Mouse (Mus musculus): ENCODE measurements around the gene Gm15155. TPM values are rescaled to one million over a fixed set of nuclear protein-coding genes. Genes with fewer than 3 reads are reported as not detected.
"Not testable (repeated sequence)": the region's sequence is repeated elsewhere in the genome, so short reads cannot be mapped to it uniquely, and the experiment has no call there.

The Gm15155 gene
- polyA plus RNA-seq, 1 experiment from 2014 or later, result not detected

DNA sequence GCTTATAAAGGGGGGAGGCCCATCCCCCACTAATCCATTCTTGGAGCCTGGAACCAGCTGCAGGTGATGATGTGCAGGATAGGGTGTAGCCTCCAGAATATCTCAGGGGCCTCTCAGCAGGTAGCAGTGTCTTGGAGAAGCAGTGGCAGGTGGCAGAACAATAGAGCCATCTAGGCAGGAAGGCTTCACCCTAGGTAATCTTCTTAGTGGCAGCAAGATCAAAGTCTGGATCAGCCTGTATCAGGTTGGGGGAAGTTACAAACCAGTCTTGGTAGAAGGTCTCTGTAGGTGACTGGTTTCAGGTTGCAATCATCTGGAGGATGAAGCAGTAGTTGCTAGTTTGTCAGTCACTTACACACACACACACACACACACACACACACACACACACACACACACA is 679.3 kb downstream of the Gm15155 start:
- not testable (repeated sequence) for H3K9me3 ChIP-seq (replicated peaks; ENCODE audit: control insufficient read depth, low read length); H3K27ac ChIP-seq (ENCODE audit: low read depth, low read length); ATAC-seq (replicated peaks; ENCODE audit: insufficient number of reproducible peaks, low FRiP score, low TSS enrichment); H3K4me1 ChIP-seq (ENCODE audit: control insufficient read depth, insufficient read depth, low read length); H3K9ac ChIP-seq (ENCODE audit: low read depth, low read length); H3K27me3 ChIP-seq (ENCODE audit: control insufficient read depth, insufficient read depth, low read length); H3K36me3 ChIP-seq (ENCODE audit: control insufficient read depth, insufficient read depth, low read length); H3K4me2 ChIP-seq; H3K4me3 ChIP-seq (ENCODE audit: low read depth, low read length)

Other genes with a start within 250 kb of the Gm15155 start
- gene Ptchd1, start 927 bp upstream of the Gm15155 start, polyA plus RNA-seq (2014; fragmentation: Nextera tagmentation; extraction: Ambion mirVana), result 0.28 and 0.34 TPM in 2 replicates

All from heart, embryonic 11.5 days (tissue).